Mouse (Mus musculus) bone marrow macrophage, adult 2 months (primary cell): ENCODE results near the gene Dctn5. TPM values are rescaled to one million over a fixed set of nuclear protein-coding genes. Genes with fewer than 3 reads are reported as not detected.
"Not testable (repeated sequence)": the region's sequence is repeated elsewhere in the genome, so short reads cannot be mapped to it uniquely, and the experiment has no call there.

Source experiments
- H3K27ac ChIP-seq: 2 replicates; pipeline ENCODE4 v1.5.1; 2012; ENCODE audit warnings: low read depth, low read length; ENCODE audit not compliant: insufficient read depth
- H3K4me1 ChIP-seq: 2 replicates; pipeline ENCODE4 v1.6.1; 2012; ENCODE audit warnings: low read length; ENCODE audit not compliant: control insufficient read depth, insufficient read depth
- H3K4me3 ChIP-seq: 2 replicates; pipeline ENCODE4 v1.5.1; 2012; ENCODE audit warnings: mild to moderate bottlenecking, low read length, moderate library complexity; ENCODE audit not compliant: insufficient read depth
- CTCF ChIP-seq: IDR thresholded peaks from 2 replicates; pipeline ENCODE4 v1.5.1; 2012; ENCODE audit warnings: low read depth, mild to moderate bottlenecking, low read length, moderate library complexity
- POLR2A ChIP-seq: IDR thresholded peaks from 2 replicates; pipeline ENCODE4 v1.6.1; 2012; ENCODE audit warnings: mild to moderate bottlenecking, low read depth, low read length, borderline replicate concordance
- polyA plus RNA-seq: library from polyadenylated mRNA; stranded (reverse); fragments of >200 nt; gene quantifications from 2 replicates; pipeline ENCODE4 v1.2.4, GENCODE M21; 2012; ENCODE audit not compliant: missing spikeins, insufficient read depth, insufficient read length

Dctn5 gene
- 118 and 129 TPM in 2 replicates for polyA plus RNA-seq

- H3K4me3 ChIP-seq, result peak within 1 kb of the TSS; percentile 78
Observed at GRCm38 (mm10) chr7:122132497-122133337, at the start of gene Dctn5, which contains the start of gene Palb2. Gene Dctn5, plus strand, starts transcription at chr7:122133041. Gene Palb2, minus strand, starts transcription at chr7:122132985.

GRCm38 (mm10) chr7:122087195-122087982 is 45.5 kb upstream of the Dctn5 start:
- Histone ChIP-seq H3K4me1 (peaks cover 19% of the 10 kb centered on the region), H3K4me3 (no peak overlapping the region), H3K27ac (peak overlapping the region; percentile 54)
- TF ChIP-seq CTCF (no peak), POLR2A (no peak)

More at GRCm38 (mm10) chr7:122132497-122133337, at the start of gene Dctn5, which contains the start of gene Palb2:
- peak within 1 kb of the TSS; percentile 82 for H3K27ac ChIP-seq
- TF ChIP-seq CTCF (no peak), POLR2A (no peak; the same call in 1 of the 2 replicates)
- H3K4me1 ChIP-seq, result peaks cover 11% of the 10 kb centered on the region

- H3K27ac ChIP-seq, result no peak overlapping the region
- peaks cover under 1% of the 10 kb centered on the region; the same call in 1 of the 2 replicates for H3K4me1 ChIP-seq
- no peak overlapping the region for H3K4me3 ChIP-seq
- TF ChIP-seq POLR2A (no peak), CTCF (0 out of 2 replicates have a peak, but pooled peaks have one; percentile 10)
Observed at GRCm38 (mm10) chr7:122094564-122095330, 38.1 kb upstream of the Dctn5 start.

- TF ChIP-seq POLR2A (no peak), CTCF (no peak)
- Histone ChIP-seq H3K4me3 (no peak overlapping the region), H3K4me1 (peaks cover 6% of the 10 kb centered on the region; the same call in 1 of the 2 replicates), H3K27ac (no peak overlapping the region)
Observed at GRCm38 (mm10) chr7:122098009-122098408, 34.8 kb upstream of the Dctn5 start.

- TF ChIP-seq POLR2A, result no peak
- 0 out of 2 replicates have a peak, but pooled peaks have one; percentile 20 for TF ChIP-seq CTCF
- H3K4me1 ChIP-seq, result peaks cover 6% of the 10 kb centered on the region; the same call in 1 of the 2 replicates
- no peak overlapping the region for H3K27ac ChIP-seq
- no peak overlapping the region for H3K4me3 ChIP-seq
Observed at GRCm38 (mm10) chr7:122099222-122099621, 33.6 kb upstream of the Dctn5 start.

- not testable (repeated sequence) for H3K4me1 ChIP-seq
- Histone ChIP-seq H3K4me3 (peak overlapping the region; percentile 70), H3K27ac (peak overlapping the region; percentile 37)
Observed at GRCm38 (mm10) chr7:122101014-122101746, 31.7 kb upstream of the Dctn5 start.

GRCm38 (mm10) chr7:122101747-122102244 is 31.0 kb upstream of the Dctn5 start, which contains the start of gene Ndufab1:
Gene Ndufab1, minus strand, starts transcription at chr7:122101886.
- peaks cover 6% of the 10 kb centered on the region; the same call in 1 of the 2 replicates for H3K4me1 ChIP-seq
- H3K4me3 ChIP-seq, result peak within 1 kb of the TSS; percentile 70
- peak within 1 kb of the TSS; percentile 37 for H3K27ac ChIP-seq
- TF ChIP-seq CTCF (no peak), POLR2A (no peak)

GRCm38 (mm10) chr7:122108206-122108605 is 24.6 kb upstream of the Dctn5 start:
- TF ChIP-seq POLR2A (no peak), CTCF (no peak)
- Histone ChIP-seq H3K4me3 (no peak overlapping the region), H3K4me1 (no peaks in the 10 kb centered on the region), H3K27ac (no peak overlapping the region)

GRCm38 (mm10) chr7:122123518-122123917 is 9.3 kb upstream of the Dctn5 start:
- TF ChIP-seq CTCF (no peak), POLR2A (no peak)
- Histone ChIP-seq H3K27ac (no peak overlapping the region), H3K4me3 (no peak overlapping the region), H3K4me1 (no peaks in the 10 kb centered on the region)
